Mouse (Mus musculus) heart, postnatal 25 days (tissue): ENCODE measurements around the gene Scrn1. TPM values are rescaled to one million over a fixed set of nuclear protein-coding genes. Genes with fewer than 3 reads are reported as not detected.

ENCODE experiments used
- DNase-seq: peaks from one replicate; pipeline ENCODE4 v3.0.0; 2022; ENCODE audit warnings: low spot score
- intact Hi-C: fragments of 180-260 bp; cut with DNase I; formaldehyde crosslinking; loops from one replicate; pipeline ENCODE4 v1.15.1; 2025
- total RNA-seq, 2 experiments: library from RNA; stranded (reverse); gene quantifications; 2 replicates each; pipeline ENCODE4 v1.2.3; 2021

Gene Scrn1
- 10 to 100 TPM in 1 of 2 experiments, 1 to 10 TPM in 1; 9.2 to 12.0 TPM for total RNA-seq

DNA sequence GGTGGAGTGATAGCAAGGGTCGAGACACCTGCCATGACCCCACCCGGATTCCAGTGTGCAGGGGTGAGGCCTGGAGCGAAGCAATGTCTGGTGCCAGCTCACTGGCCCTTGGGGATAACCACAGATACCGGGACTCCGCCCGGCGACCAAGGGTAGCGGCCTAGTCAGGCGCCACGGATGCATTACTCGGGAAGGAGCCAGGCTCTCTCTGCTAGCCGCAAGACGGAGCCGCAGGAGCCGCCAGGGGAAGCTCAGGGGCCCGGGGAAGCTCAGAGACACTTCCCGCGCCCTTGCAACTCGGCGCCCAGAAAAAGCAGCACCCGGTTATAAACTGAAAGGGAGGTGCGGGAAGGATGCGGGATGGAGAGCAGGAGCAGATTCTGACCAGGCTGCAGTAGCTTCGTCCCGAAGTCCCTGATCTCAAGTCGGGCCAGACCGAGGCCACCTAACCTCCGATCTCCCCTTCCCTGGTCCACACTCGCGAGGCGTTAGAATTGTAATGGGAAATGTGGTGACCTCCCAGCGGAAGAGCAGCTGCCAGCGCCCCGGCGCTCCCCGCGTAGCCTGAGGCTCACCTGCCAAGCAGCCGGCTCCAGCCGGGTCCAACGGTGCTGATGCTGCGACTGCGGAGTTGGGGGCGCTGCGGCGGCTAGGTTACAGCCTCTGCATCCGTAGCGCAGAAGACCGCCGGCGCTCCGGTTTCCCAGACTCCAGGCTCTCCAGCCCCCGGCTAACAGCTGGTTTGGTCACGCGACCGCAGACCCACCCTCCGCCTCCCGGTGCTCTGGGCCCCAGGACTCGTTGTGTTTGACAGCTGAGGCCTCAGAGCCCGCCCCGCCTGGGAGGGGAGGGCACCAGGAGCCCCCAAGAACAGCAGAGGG is at the start of gene Scrn1:
TSS of gene Scrn1 (minus strand) at position 825 of the 881 bp plus-strand sequence.
- DNase-seq: peak; percentile 61
- intact Hi-C loops: no loop called here

- no peak for DNase-seq
- intact Hi-C loops: no loop called here
Observed at GRCm38 (mm10) chr6:54606241-54606640, 40.0 kb upstream of the Scrn1 start.

DNA sequence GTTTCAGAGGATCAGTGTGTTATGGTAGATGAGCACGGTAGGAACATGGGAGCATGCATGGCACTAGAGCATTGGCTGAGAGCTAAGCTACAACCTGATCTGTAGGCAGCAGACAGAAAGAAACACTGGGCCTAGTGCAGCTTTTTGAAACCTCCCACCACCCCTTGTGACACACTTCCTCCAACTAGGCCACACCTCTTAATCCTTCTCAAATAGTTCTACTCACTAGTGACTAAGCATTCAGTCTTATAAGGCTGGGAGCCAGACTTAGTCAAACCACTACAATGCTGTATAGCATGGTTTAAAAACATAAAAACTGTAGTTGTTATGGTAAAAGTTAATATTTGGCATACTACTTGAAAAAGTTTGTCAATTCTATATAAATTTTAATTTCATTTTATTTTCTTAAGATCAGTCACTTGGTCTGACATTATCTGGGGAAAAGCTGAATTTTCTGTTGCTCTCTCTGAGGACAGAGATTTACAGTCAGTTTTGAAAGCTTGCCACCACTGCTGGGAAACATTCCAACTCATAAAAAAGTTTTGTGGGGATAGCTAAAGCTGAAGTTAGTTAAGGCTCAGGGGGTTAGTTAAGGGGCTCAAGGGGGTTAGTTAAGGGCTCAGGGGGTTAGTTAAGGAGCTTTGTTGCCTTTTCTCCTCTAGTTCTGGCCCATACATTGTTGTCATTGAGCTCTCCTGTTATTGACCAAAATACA is 37.9 kb upstream of the Scrn1 start:
- no peak for DNase-seq
- intact Hi-C loops: no loop called here

DNA sequence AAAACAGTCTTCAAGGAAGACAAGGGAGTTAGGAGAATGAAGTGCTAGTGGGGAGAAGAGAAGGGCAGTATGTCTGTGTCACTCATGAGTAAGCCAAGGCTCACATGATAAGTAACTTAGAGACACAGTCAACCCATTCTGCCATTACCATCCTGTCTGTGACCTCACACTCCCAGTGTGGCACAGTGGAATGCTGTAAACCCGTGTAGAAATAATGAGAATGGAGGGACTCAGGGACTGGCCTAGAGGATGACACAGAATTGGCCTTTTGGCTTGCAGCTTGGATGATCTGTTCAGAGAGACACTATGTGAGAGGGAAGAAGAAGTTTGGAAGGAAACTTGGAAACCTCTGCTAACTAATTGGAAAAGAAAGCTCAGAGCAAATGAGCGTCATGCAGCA is 36.6 kb upstream of the Scrn1 start:
- DNase-seq: no peak
- intact Hi-C loops: no loop called here

- no peak for DNase-seq
- intact Hi-C loops: no loop called here
Observed at GRCm38 (mm10) chr6:54600681-54601347, 34.5 kb upstream of the Scrn1 start.

DNA sequence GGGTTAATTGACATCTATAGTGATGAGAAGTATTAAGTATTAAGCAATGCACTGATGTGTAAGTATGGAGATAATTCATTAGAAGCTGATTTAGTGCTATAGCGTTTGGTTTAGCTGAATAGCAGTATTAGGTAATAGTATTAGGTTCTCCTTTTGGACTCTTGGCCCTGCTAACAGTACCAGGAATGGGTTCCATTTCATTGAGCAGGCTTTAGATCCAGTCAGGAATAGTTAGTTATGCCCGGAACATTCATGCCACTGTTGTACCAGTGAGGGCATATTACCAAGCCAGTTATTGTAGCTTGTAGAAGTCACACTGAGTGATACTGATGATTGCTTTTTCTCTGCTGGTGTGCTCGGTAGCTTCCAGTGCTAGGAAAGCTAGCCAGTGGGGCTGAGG is 31.4 kb upstream of the Scrn1 start:
- intact Hi-C loops: loop anchor here (5.0 to 10.0 kb wide), 3 partner anchors 85 to 377 kb away; partner anchors contain the start of genes Mturn, Nod1 and Znrf2
- no peak for DNase-seq

GRCm38 (mm10) chr6:54597208-54597607 is 30.9 kb upstream of the Scrn1 start, which contains the start of gene Fkbp14:
Gene Fkbp14 (minus strand): TSS chr6:54597308.
- intact Hi-C loops: loop anchor here (5.0 to 10.0 kb wide), 3 partner anchors 85 to 378 kb away; partner anchors contain the start of genes Mturn, Nod1 and Znrf2
- DNase-seq: no peak

DNA sequence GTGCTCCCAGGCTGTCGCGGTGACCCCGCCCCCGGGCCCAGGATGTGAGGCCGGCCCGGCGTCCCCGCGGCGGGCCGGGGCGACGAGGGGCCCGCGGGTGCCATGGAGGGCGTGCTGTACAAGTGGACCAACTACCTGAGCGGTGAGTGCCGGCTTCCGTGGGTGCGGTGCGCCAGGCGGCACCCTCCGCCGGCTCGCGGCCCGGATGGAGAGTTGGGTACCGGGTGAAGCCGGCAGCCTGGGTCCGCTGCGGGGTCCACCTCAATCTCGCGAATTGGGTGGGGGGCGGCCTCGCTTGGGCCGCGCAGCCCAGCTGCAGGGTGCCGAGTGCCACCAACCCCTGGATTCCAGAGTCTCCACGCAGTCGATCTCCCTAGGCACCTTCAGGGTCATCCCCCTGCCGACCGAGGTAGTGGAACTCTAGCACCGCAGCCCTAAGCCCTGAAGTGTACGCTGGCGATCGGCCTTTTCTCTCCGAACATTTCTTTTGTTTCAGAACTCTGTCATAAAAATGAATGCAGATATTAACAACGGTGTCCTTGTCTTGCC is 29.1 kb upstream of the Scrn1 start:
- intact Hi-C loops: loop anchor here (5.0 to 10.0 kb wide), 3 partner anchors 87 to 379 kb away; partner anchors contain the start of genes Mturn, Nod1 and Znrf2
- no peak for DNase-seq

DNA sequence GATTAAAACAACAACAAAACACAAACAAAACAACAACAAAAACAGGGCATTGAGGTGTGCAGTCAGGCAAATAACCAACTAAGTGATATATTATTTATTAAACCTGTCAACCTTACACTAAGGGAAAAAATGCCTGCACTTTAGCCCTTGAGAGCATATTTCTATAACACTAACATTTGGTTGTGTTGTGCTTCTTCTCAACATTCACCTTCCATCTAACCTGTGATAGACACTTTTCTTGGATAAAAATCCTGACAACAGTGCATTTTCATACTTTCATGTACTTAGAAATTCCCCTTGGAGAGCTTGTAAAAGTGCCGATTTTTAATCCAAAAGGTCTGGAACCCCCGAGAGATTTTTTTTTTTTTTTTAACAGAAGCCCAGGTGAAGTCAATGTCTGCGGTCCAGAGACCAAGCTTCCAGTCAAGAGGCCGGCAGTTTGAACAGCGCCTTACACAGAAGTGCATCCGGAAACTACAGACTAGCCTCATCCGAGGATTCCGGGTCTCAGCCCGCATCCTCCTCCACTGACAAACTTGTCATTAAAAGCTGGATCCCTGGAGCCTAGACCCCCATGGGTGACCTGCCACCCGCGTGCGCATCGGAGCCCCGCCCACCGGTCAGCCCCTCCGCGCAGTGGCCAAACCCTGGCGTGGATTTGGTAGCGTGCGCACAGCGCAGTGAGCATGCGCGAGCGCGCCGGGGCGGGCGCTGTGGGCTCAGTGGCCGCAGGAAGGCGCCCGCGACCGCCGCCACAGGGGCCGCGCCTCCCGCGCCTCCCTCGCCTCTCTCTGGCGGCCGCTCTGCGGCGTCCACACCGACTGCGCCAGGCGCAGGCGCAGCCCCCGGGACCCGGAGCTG is 28.4 kb upstream of the Scrn1 start, which contains the start of gene Plekha8:
TSS of gene Plekha8 (plus strand) at position 643 of the 861 bp plus-strand sequence.
- intact Hi-C loops: loop anchor here (5.0 to 10.0 kb wide), 3 partner anchors 88 to 380 kb away; partner anchors contain the start of genes Mturn, Nod1 and Znrf2
- DNase-seq: peak; percentile 87

GRCm38 (mm10) chr6:54593766-54594468 is 27.6 kb upstream of the Scrn1 start:
- DNase-seq: no peak
- intact Hi-C loops: loop anchor here (10.0 kb wide), 1 partner anchor 381 kb away; the partner anchor contains the start of gene Nod1

- peak; percentile 92 for DNase-seq
- intact Hi-C loops: loop anchor here (10.0 kb wide), 1 partner anchor 382 kb away; the partner anchor contains the start of gene Nod1
Observed at GRCm38 (mm10) chr6:54592938-54593535, 26.7 kb upstream of the Scrn1 start.

DNA sequence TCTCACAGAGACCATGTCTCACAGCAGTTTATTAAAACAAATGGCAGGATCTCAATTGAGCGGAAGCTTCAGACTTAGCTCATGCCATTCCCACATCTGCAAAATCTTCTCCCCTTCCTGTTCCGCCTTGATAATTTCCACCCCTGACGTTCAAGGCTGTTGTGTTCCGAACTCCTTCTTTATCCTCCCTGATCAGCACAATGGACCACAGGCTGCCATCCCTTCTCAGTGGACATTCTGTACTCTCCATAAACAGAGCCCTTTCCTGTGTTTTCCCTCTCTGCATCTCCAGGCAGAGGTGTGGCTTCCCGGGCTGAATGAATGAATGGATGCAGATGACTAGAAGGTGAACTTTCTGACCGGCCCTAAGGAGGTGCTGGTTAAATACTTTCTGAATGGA is 25.5 kb upstream of the Scrn1 start:
- DNase-seq: peak; percentile 8

DNA sequence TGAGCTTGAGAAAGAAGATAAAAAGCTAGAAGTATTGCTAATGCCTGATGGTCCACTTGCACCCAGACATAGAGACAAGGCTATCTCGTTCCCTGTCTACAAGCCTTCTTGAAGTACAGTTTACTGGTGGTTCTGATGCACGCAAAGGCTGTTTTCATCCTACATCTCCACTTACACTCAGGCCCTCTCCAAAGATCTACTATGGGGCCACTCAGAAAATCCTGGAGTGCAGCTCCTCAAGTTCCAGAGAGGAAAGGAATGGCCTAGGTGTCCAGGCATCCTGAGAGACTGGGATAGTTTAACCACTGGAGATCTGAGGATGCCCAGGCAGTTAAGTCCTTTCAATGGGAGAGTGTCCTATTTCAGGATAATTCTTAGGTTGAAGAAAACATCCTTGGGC is 24.4 kb upstream of the Scrn1 start:
- DNase-seq: no peak
- intact Hi-C loops: loop anchor here (10.0 kb wide), 1 partner anchor 384 kb away; the partner anchor contains the start of gene Nod1

More for the DNA sequence above, 25.5 kb upstream of the Scrn1 start:
- intact Hi-C loops: loop anchor here (10.0 kb wide), 1 partner anchor 383 kb away; the partner anchor contains the start of gene Nod1

DNA sequence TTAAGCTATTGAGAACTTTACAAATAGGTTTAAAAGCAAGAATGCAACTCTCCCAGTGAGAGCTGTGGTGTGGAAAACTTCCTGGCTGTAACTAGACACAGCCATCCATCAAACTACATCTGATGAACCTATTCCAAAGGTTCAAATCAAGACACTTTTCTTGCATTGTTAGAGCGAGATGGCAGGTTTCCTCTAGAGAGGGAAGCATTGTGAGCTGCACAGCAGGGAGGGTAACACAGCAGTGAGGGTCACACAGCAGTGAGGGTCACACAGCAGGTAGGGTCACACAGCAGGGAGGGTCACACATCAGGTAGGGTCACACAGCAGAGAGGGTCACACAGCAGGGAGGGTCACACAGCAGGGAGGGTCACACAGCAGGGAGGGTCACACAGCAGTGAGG is 21.9 kb upstream of the Scrn1 start:
- DNase-seq: no peak
- intact Hi-C loops: loop anchor here (10.0 kb wide), 2 partner anchors 193 to 577 kb away; no protein-coding TSS in a partner anchor

DNA sequence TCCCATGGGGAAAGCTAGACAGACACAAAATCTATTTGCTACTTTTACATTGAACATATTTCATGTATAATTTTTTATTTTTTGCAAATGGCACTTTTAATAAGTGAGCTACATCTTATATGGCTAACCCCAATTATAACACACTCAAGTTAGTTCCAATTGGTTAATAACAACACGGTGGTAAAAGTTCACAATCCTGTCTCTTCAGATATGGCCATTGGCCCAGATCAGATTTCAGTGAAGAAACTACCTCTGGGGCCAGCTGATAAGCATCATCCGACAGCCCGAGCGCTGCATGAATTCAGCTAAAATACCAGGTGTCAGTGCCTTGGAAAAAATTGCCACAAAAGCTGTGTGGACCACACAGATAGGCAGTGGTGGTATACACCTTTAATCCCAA is 21.4 kb upstream of the Scrn1 start:
- intact Hi-C loops: loop anchor here (2.0 to 10.0 kb wide), 3 partner anchors 43 to 577 kb away; no protein-coding TSS in a partner anchor
- no peak for DNase-seq

GRCm38 (mm10) chr6:54586911-54587310 is 20.6 kb upstream of the Scrn1 start:
- no peak for DNase-seq
- intact Hi-C loops: loop anchor here (2.0 to 10.0 kb wide), 3 partner anchors 44 to 578 kb away; no protein-coding TSS in a partner anchor

- intact Hi-C loops: loop anchor here (2.0 to 10.0 kb wide), 3 partner anchors 45 to 579 kb away; no protein-coding TSS in a partner anchor
- no peak for DNase-seq
Observed at GRCm38 (mm10) chr6:54586175-54586574, 19.9 kb upstream of the Scrn1 start.
